Mouse (Mus musculus) layer of hippocampus, postnatal 14 days (tissue): ENCODE measurements at regions not wholly inside any gene's neighbourhood (a gene's known extent, or its start where the extent isn't known, plus 50 kb on each side); places are given as distances from the start of the nearest gene placed in this dataset.

ENCODE experiments used
- DNase-seq, 2 experiments: peaks; one replicate each; pipeline ENCODE4 v3.0.0; 2021 to 2022; ENCODE audit warnings: low spot score in 2 of 2, mixed read lengths in 1 of 2

- DNase-seq = peak in 1 of 2 experiments; percentile 11
Observed at GRCm38 (mm10) chr10:126502013-126502688, 399.0 kb downstream of the Atp23 start.

- no peak for DNase-seq
Observed at GRCm38 (mm10) chr10:126498726-126499125, 402.4 kb downstream of the Atp23 start.

GRCm38 (mm10) chr10:126493734-126494133 is 407.4 kb downstream of the Atp23 start:
- no peak for DNase-seq

- DNase-seq = no peak
Observed at GRCm38 (mm10) chr10:126492211-126492610, 408.9 kb downstream of the Atp23 start.

GRCm38 (mm10) chr10:126485129-126485528 is 416.0 kb downstream of the Atp23 start:
- no peak for DNase-seq

- no peak for DNase-seq
Observed at GRCm38 (mm10) chr10:126483479-126483878, 417.7 kb downstream of the Atp23 start.

- no peak for DNase-seq
Observed at GRCm38 (mm10) chr10:126480382-126480781, 420.8 kb downstream of the Atp23 start.

GRCm38 (mm10) chr10:126479743-126480142 is 421.4 kb downstream of the Atp23 start:
- no peak for DNase-seq

- no peak for DNase-seq
Observed at GRCm38 (mm10) chr10:126473050-126473719, 428.0 kb downstream of the Atp23 start.

GRCm38 (mm10) chr10:126470838-126471491 is 430.2 kb downstream of the Atp23 start:
- no peak for DNase-seq

- no peak for DNase-seq
Observed at GRCm38 (mm10) chr10:126462770-126463169, 438.4 kb downstream of the Atp23 start.

GRCm38 (mm10) chr10:126458523-126458922 is 442.6 kb downstream of the Atp23 start:
- peak; percentile 14 to 22 for DNase-seq

GRCm38 (mm10) chr10:126452757-126453528 is 448.2 kb downstream of the Atp23 start:
- DNase-seq = no peak

- no peak for DNase-seq
Observed at GRCm38 (mm10) chr10:126452057-126452622, 449.0 kb downstream of the Atp23 start.

GRCm38 (mm10) chr10:126431222-126431621 is 465.3 kb downstream of the Lrig3 start:
- no peak for DNase-seq

- no peak for DNase-seq
Observed at GRCm38 (mm10) chr10:126430346-126430745, 464.4 kb downstream of the Lrig3 start.

GRCm38 (mm10) chr10:126429502-126429901 is 463.5 kb downstream of the Lrig3 start:
- DNase-seq = no peak

GRCm38 (mm10) chr10:126422066-126422465 is 456.1 kb downstream of the Lrig3 start:
- no peak for DNase-seq

- DNase-seq = no peak
Observed at GRCm38 (mm10) chr10:126413786-126414185, 447.8 kb downstream of the Lrig3 start.

GRCm38 (mm10) chr10:126392235-126392634 is 426.3 kb downstream of the Lrig3 start:
- no peak for DNase-seq

- no peak for DNase-seq
Observed at GRCm38 (mm10) chr10:126391770-126392169, 425.8 kb downstream of the Lrig3 start.
